In the genomic region with DNA sequence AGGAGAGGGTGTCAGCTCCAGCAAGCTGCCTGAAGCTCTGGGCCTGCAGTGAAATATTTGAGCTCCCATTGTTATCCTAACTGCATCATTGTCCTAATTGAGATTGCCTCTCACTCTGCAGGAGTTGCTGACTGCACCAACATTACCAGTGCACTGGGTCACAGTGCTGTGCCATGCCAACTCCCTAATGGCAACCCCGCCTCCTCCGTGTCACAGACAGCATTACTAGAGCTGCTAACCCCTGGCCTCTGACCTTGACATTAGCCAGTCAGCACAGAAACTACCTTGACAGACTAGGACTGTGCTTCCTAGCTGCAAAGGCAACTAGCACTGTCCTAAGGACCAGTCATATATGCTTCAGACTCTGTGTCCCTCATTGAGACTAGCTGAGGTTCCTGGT, we compare ENCODE assay signal across 30 mouse cellular contexts.
A peak's percentile ranks its signal among the peaks of the same experiment; 100 is the strongest.
DNase-seq lines count a peak whose midpoint lies in the region; ATAC-seq lines count a peak whose summit lies in the region.
"Had no signal": no experiment of that assay in that cellular context is flagged by ENCODE, and none has a peak within 500 bp of the region (broad histone marks: within the 10 kb centered on the region; RNA-seq: fewer than 3 reads in every experiment).

No protein-coding gene starts in this region.

- no peaks in the 10 kb centered on the region for H3K9me3 ChIP-seq in megakaryocyte, embryonic 14.5 days
- H3K9me3 ChIP-seq: embryonic facial prominence, embryonic 10.5 days; embryonic facial prominence, embryonic 13.5 days; forebrain, embryonic 12.5 days; forebrain, embryonic 15.5 days; heart, embryonic 10.5 days; heart, embryonic 13.5 days had no signal

- peak overlapping the region; percentile 25 for H3K4me3 ChIP-seq in megakaryocyte, embryonic 14.5 days (replicated peaks)
- H3K4me3 ChIP-seq: embryonic facial prominence, embryonic 10.5 days; embryonic facial prominence, embryonic 13.5 days; erythroblast, embryonic 14.5 days; forebrain, embryonic 12.5 days; forebrain, embryonic 15.5 days; heart, adult 2 months; heart, embryonic 10.5 days; heart, embryonic 13.5 days had no signal

- ATAC-seq in megakaryocyte, adult 5-6 weeks (ENCODE audit: poor library complexity, severe bottlenecking): no peak
- ATAC-seq: activated CD4-positive, CD25-positive, alpha-beta regulatory T cell, adult 4 months; forebrain, embryonic 15.5 days; hindbrain, postnatal 0 days; inflammation-experienced regulatory T-cells, adult 6 months; intestine, embryonic 16.5 days had no signal

- no peaks in the 10 kb centered on the region for H3K36me3 ChIP-seq in megakaryocyte, embryonic 14.5 days (replicated peaks; ENCODE audit: low read length)
- H3K36me3 ChIP-seq: embryonic facial prominence, embryonic 10.5 days; embryonic facial prominence, embryonic 13.5 days; forebrain, embryonic 12.5 days; forebrain, embryonic 15.5 days; heart, embryonic 10.5 days; heart, embryonic 13.5 days had no signal

- no peaks in the 10 kb centered on the region for H3K4me1 ChIP-seq in megakaryocyte, embryonic 14.5 days
- H3K4me1 ChIP-seq: embryonic facial prominence, embryonic 10.5 days; embryonic facial prominence, embryonic 13.5 days; forebrain, embryonic 12.5 days; forebrain, embryonic 15.5 days; heart, embryonic 10.5 days; heart, embryonic 13.5 days had no signal

- DNase-seq in adrenal gland, adult 2 months: peak; percentile 60
- no peak for DNase-seq in adrenal gland, postnatal 25 days
- peak; percentile 26 for DNase-seq in ZHBTc4 (ENCODE audit: low read depth, low spot score)
- peak; percentile 31 to 60 for DNase-seq in adrenal gland, postnatal 36 days
- no peak for DNase-seq in right cerebral cortex, adult 2 months (ENCODE audit: low spot score in 2 of 2)
- DNase-seq: B cell, adult 2 months; cerebellum, adult 11-12 months; cerebellum, adult 8-10 months; cerebellum, postnatal 10 days; cerebellum, postnatal 36 days; embryo, embryonic 11 days; gastrocnemius, postnatal 10 days; gastrocnemius, postnatal 36 days; heart, adult 2 months; heart, postnatal 14 days; heart, postnatal 4 days had no signal

- no peaks in the 10 kb centered on the region for H3K27me3 ChIP-seq in megakaryocyte, embryonic 14.5 days (replicated peaks)
- H3K27me3 ChIP-seq: CH12.LX; embryonic facial prominence, embryonic 13.5 days; forebrain, embryonic 12.5 days; forebrain, embryonic 15.5 days; heart, embryonic 13.5 days had no signal

Comparison
In these comparisons a context has a peak if more than half of its experiments do, and no peak if none do; other contexts are left out.
1. DNase-seq: peak in adrenal gland, adult 2 months (single experiment), ZHBTc4 (single experiment) and adrenal gland, postnatal 36 days (2 of 2); none in adrenal gland, postnatal 25 days (single experiment) and right cerebral cortex, adult 2 months (0 of 2).